Mouse (Mus musculus) layer of hippocampus, adult 2 months (tissue): ENCODE data around the gene Akap14. TPM values are rescaled to one million over a fixed set of nuclear protein-coding genes. Genes with fewer than 3 reads are reported as not detected.
"Not testable (repeated sequence)": the region's sequence is repeated elsewhere in the genome, so short reads cannot be mapped to it uniquely, and the experiment has no call there.

Experiments
- DNase-seq, 2 experiments: peaks; one replicate each; pipeline ENCODE4 v3.0.0; 2022; ENCODE audit warnings: low spot score in 2 of 2
- H3K27ac ChIP-seq: fragments of 200-600 bp; 2 replicates; pipeline ENCODE4 v1.8.1; 2022
- H3K4me3 ChIP-seq: fragments of 200-600 bp; 2 replicates; pipeline ENCODE4 v1.8.1; 2022; ENCODE audit warnings: mild to moderate bottlenecking
- CTCF ChIP-seq: fragments of 200-600 bp; conservative IDR thresholded peaks from 2 replicates; pipeline ENCODE4 v1.8.1; 2022; ENCODE audit warnings: antibody characterized with exemption, mild to moderate bottlenecking, moderate library complexity
- long read RNA-seq, 2 experiments: library from polyadenylated mRNA; stranded (forward); transcript quantifications; one replicate each; pipeline ENCODE4 v2.0.0; 2021; ENCODE audit warnings: borderline mapping rate in 2 of 2
- total RNA-seq, 2 experiments: library from RNA; stranded (reverse); gene quantifications; 2 replicates each; pipeline ENCODE4 v1.2.3; 2021

The Akap14 gene
- under 1 TPM in 1 of 2 experiments, not detected in 1; 0.26 TPM for total RNA-seq
- long read RNA-seq, experiment 1, result 0 reads
- long read RNA-seq, experiment 2, result 0 reads

GRCm38 (mm10) chrX:37168742-37169141 is at the start of gene Akap14:
Gene Akap14 (minus strand): TSS chrX:37168842.
- TF ChIP-seq CTCF, result no peak

GRCm38 (mm10) chrX:37210941-37211340 is 42.3 kb upstream of the Akap14 start, which contains the start of gene Gm9:
Gene Gm9 (minus strand): TSS chrX:37211041.
- Histone ChIP-seq H3K4me3 (no peak within 1 kb of the TSS), H3K27ac (no peak within 1 kb of the TSS)
- no peak for TF ChIP-seq CTCF
- DNase-seq, result no peak

More at GRCm38 (mm10) chrX:37168742-37169141, at the start of gene Akap14:
- H3K27ac ChIP-seq, result no peak within 1 kb of the TSS
- H3K4me3 ChIP-seq, result no peak within 1 kb of the TSS
- DNase-seq, result no peak

DNA sequence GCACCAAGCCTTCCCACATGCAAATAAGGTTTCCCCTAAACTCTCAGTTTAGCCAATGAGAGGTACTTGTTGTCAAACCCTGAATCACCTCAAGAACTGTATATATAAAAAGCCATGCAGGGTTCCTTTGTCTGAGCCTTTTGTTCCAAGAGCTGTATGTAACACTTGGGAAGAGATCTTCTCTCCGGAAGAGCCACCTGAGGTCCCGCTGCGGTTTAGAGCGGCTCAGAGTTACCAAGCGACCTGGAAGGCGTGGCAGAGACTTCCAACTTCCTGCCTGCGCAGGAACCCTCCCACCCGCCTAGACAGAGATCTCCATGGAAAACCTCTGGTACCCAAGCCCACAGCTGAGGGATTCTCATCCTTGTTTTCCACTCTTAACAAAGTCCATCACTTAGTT is 30.0 kb upstream of the Akap14 start:
- Histone ChIP-seq H3K4me3 (no peak overlapping the region), H3K27ac (no peak overlapping the region)
- no peak for DNase-seq
- TF ChIP-seq CTCF, result no peak

DNA sequence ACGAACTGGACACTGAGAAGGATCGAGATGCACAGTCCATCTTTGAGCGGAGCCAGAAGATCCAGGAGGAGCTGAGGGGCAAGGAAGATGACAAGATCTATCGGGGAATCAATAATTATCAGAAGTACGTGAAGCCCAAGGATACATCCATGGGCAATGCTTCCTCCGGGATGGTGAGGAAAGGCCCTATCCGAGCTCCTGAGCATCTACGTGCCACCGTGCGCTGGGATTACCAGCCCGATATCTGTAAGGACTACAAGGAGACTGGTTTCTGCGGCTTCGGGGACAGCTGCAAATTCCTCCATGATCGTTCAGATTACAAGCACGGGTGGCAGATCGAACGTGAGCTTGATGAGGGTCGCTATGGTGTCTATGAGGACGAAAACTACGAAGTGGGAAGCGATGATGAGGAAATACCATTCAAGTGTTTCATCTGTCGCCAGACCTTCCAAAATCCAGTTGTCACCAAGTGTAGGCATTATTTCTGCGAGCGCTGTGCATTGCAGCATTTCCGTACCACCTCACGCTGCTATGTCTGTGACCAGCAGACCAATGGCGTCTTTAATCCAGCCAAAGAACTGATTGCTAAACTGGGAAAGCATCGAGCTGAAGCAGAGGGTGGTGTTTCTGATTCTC is 23.2 kb upstream of the Akap14 start:
- H3K27ac ChIP-seq, result peak overlapping the region; percentile 82
- no peak for DNase-seq
- peak overlapping the region; percentile 66 for H3K4me3 ChIP-seq
- TF ChIP-seq CTCF, result no peak

- no peak for TF ChIP-seq CTCF
- Histone ChIP-seq H3K4me3 (peak within 1 kb of the TSS; percentile 66), H3K27ac (peak within 1 kb of the TSS; percentile 82)
- DNase-seq, result peak; percentile 76 to 79
Measured at GRCm38 (mm10) chrX:37191105-37191743, 22.6 kb upstream of the Akap14 start, which contains the start of the genes Ndufa1 and Rnf113a1. Gene Ndufa1 (minus strand): TSS chrX:37191163. Gene Rnf113a1 (plus strand): TSS chrX:37191245.

DNA sequence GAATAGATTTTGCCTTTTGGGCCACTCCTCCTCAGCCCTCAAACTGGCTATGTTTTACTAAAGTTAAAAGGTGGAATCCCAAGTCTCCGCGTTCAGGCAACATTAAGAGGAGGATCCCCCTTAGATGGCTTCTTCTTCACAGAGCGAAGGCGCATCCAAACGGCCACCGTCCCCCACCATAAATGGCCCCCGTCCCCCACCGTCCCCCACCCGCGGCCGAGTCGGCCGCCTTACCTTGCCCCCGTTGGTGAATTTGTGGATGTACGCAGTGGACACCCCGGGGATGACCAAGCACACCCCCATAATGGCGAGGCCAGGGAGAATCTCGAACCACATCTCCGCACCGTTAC is 22.1 kb upstream of the Akap14 start:
- H3K27ac ChIP-seq, result peak overlapping the region; percentile 82
- H3K4me3 ChIP-seq, result peak overlapping the region; percentile 66
- no peak for TF ChIP-seq CTCF
- DNase-seq, result no peak

GRCm38 (mm10) chrX:37184401-37184800 is 15.8 kb upstream of the Akap14 start:
- DNase-seq, H3K27ac ChIP-seq, H3K4me3 ChIP-seq: not testable (repeated sequence)

DNA sequence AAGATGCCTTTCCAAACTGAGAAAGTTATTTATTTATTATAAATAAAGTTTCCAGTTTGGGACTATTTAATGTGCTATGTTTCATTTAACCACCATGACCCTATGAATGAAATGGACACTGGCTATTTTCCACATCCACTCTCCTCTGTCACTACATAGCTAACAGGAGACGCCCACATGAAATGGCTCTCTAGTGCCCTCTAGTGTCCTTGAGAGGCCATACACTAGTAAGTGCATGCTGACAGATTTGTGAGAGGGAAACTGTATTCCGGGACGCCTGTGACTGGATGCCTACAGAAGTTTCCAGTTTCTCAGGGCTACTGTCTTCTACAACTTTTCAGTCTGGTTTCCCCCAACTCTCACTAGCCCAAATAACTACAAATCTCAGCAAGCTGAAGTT is 1.6 kb downstream of the Akap14 start:
- peak in 1 of 2 experiments; percentile 18 for DNase-seq
- Histone ChIP-seq H3K27ac (no peak overlapping the region), H3K4me3 (no peak overlapping the region)
- peak; percentile 81 for TF ChIP-seq CTCF

DNA sequence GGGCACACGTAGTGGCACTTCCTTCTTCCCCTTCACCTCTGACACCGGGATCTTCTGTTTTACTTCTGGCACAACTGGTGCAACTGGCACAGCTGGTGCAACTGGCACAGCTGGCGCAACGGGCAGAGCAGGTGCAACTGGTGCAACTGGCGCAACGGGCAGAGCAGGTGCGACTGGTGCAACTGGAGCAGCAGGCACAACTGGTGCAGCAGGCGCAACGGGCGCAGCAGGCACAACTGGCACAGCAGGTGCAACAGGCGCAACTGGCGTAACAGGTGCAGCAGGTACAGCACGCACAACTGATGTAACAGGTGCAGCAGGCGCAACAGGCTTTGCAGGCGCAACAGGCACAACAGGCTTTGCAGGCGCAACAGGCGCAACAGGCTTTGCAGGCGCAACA is 5.5 kb downstream of the Akap14 start:
- no peak for DNase-seq
- Histone ChIP-seq H3K4me3 (no peak overlapping the region), H3K27ac (no peak overlapping the region)
- no peak for TF ChIP-seq CTCF

DNA sequence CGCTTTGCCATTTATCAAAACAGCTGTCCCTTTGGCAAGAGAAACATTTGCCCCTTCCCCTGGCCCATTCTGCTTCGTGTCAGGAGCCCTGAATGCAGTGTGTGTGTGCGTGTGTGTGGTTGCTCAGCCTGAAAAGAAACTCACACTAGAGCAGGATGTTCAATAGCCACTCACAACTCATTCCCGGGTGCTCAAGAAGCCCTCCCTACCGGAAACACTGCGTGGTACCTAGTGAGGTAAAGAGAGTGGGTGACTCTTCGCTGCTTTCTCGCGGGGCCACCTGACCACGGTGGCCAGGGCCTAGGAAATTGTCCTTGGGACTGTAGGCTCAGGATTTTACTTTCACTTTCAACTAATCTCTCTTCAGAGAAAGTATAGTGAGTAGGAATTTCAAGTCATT is 7.5 kb downstream of the Akap14 start:
- no peak overlapping the region for H3K4me3 ChIP-seq
- no peak for TF ChIP-seq CTCF
- no peak overlapping the region for H3K27ac ChIP-seq
- DNase-seq, result no peak

DNA sequence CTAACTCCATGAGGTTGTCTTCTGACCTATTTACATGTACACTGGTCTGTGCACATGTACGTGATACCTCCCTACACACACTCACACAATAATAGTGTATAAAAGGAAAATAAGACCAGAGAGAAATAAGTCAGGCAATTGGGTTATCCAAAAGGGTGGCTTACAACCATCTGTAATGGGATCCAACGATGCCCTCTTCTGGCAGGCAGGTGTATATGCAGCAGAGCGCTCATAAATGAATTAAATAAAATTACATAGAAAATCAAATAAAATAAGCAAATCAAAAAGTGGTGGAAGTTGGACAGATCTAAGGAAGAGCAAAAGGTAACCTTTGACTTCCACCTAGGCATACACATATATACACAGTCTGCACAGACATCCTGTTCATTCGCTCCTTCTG is 10.8 kb downstream of the Akap14 start:
- no peak for DNase-seq

GRCm38 (mm10) chrX:37144954-37145353 is 23.7 kb downstream of the Akap14 start:
- TF ChIP-seq CTCF, result peak; percentile 58
- H3K4me3 ChIP-seq, result no peak overlapping the region
- DNase-seq, result no peak
- no peak overlapping the region for H3K27ac ChIP-seq

More for the DNA sequence above, 10.8 kb downstream of the Akap14 start:
- no peak overlapping the region for H3K4me3 ChIP-seq
- TF ChIP-seq CTCF, result peak; percentile 74
- H3K27ac ChIP-seq, result no peak overlapping the region

GRCm38 (mm10) chrX:37144498-37144897 is 24.1 kb downstream of the Akap14 start:
- not testable (repeated sequence) for H3K4me3 ChIP-seq, H3K27ac ChIP-seq, DNase-seq

- H3K27ac ChIP-seq, result no peak overlapping the region
- H3K4me3 ChIP-seq, result no peak overlapping the region
- no peak for TF ChIP-seq CTCF
- DNase-seq, result no peak
Measured at GRCm38 (mm10) chrX:37141732-37142131, 26.9 kb downstream of the Akap14 start.
